ENCODE assay signal across 11 mouse cellular contexts in genomic region chr9:96800131-96800825, GRCm38 (mm10). TPM values are rescaled to one million over a fixed set of nuclear protein-coding genes. Genes with fewer than 3 reads are reported as not detected.
A peak's percentile ranks its signal among the peaks of the same experiment; 100 is the strongest.
DNase-seq lines count a peak whose midpoint lies in the region; ATAC-seq and TF ChIP-seq lines count a peak whose summit lies in the region.
"Had no signal": no experiment of that assay in that cellular context is flagged by ENCODE, and none has a peak within 500 bp of the region (broad histone marks: within the 10 kb centered on the region; RNA-seq: fewer than 3 reads in every experiment).

No protein-coding gene starts in this region.

- no peaks in the 10 kb centered on the region for H3K27me3 ChIP-seq in midbrain, embryonic 14.5 days (ENCODE audit: control insufficient read depth, insufficient read depth, low read length)
- H3K27me3 ChIP-seq in midbrain, embryonic 15.5 days (replicated peaks) = no peaks in the 10 kb centered on the region
- no peaks in the 10 kb centered on the region for H3K27me3 ChIP-seq in splenic B cell, adult 2 months (ENCODE audit: control insufficient read depth, insufficient read depth, low read length, poor library complexity, severe bottlenecking)

- intact Hi-C loops in gastrocnemius, adult 2 months (cut with DNase I) = no loop called here

- H3K27ac ChIP-seq in gastrocnemius, adult 2 months = no peak overlapping the region
- no peak overlapping the region for H3K27ac ChIP-seq in midbrain, embryonic 14.5 days (replicated peaks; ENCODE audit: low read depth, low read length)
- no peak overlapping the region for H3K27ac ChIP-seq in midbrain, embryonic 15.5 days

- H3K9ac ChIP-seq in midbrain, embryonic 14.5 days (replicated peaks; ENCODE audit: low read length) = no peak overlapping the region
- H3K9ac ChIP-seq in midbrain, embryonic 15.5 days = no peak overlapping the region

- no peak overlapping the region for H3K4me2 ChIP-seq in midbrain, embryonic 14.5 days (ENCODE audit: low read length)
- H3K4me2 ChIP-seq in midbrain, embryonic 15.5 days = no peak overlapping the region

- H3K36me3 ChIP-seq in midbrain, embryonic 14.5 days (ENCODE audit: control insufficient read depth, insufficient read depth, low read length) = no peaks in the 10 kb centered on the region
- H3K36me3 ChIP-seq in midbrain, embryonic 15.5 days (replicated peaks) = no peaks in the 10 kb centered on the region
- no peaks in the 10 kb centered on the region for H3K36me3 ChIP-seq in splenic B cell, adult 2 months (ENCODE audit: control insufficient read depth, insufficient read depth, low read length, poor library complexity, severe bottlenecking)
- H3K36me3 ChIP-seq: G1E had no signal

- WGBS in midbrain, embryonic 14.5 days = 39% methylated on average over 5 of the region's 5 CpGs
- 30% methylated on average over 5 of the region's 5 CpGs for WGBS in midbrain, embryonic 15.5 days

- no peak for ATAC-seq in midbrain, embryonic 14.5 days (ENCODE audit: low FRiP score, low TSS enrichment)
- ATAC-seq in midbrain, embryonic 15.5 days (replicated peaks) = no peak

- H3K9me3 ChIP-seq in midbrain, embryonic 14.5 days (ENCODE audit: control insufficient read depth, low read length) = no peaks in the 10 kb centered on the region
- no peaks in the 10 kb centered on the region for H3K9me3 ChIP-seq in midbrain, embryonic 15.5 days
- H3K9me3 ChIP-seq: G1E had no signal

- peak; percentile 23; the same call in 1 of the 2 replicates for TF ChIP-seq CTCF in gastrocnemius, adult 2 months (IDR thresholded peaks at IDR 0.05)

- no peak for DNase-seq in gastrocnemius, adult 2 months
- no peak for DNase-seq in gastrocnemius, postnatal 25 days
- peak; percentile 66 for DNase-seq in midbrain, embryonic 14.5 days
- peak; percentile 39 for DNase-seq in embryo, embryonic 10.5 days (ENCODE audit: low spot score)
- peak; percentile 71 for DNase-seq in splenic B cell, adult 2 months (ENCODE audit: low read depth, low spot score)
- no peak for DNase-seq in thymus, postnatal 10 days (ENCODE audit: low spot score in 2 of 2)
- DNase-seq in frontal cortex, postnatal 25 days (ENCODE audit: low spot score in 2 of 2) = no peak
- DNase-seq: cerebellum, adult 2 months; thymus, adult 18-20 months had no signal

- H3K4me3 ChIP-seq in gastrocnemius, adult 2 months = no peak overlapping the region
- no peak overlapping the region for H3K4me3 ChIP-seq in midbrain, embryonic 14.5 days (replicated peaks; ENCODE audit: low read depth, low read length)
- no peak overlapping the region for H3K4me3 ChIP-seq in midbrain, embryonic 15.5 days

- no peaks in the 10 kb centered on the region for H3K4me1 ChIP-seq in midbrain, embryonic 14.5 days (ENCODE audit: control insufficient read depth, insufficient read depth, low read length)
- H3K4me1 ChIP-seq in midbrain, embryonic 15.5 days = peaks cover 6% of the 10 kb centered on the region; the same call in 1 of the 2 replicates

RNA-seq across cellular contexts. Expression of gene Zbtb38, which starts 47.6 kb away (rescaled TPM):
- 10 to 100 TPM; 22.9 to 33.8 TPM for total RNA-seq in gastrocnemius, adult 2 months (2021)
- 10 to 100 TPM; 19.3 to 19.8 TPM for total RNA-seq in gastrocnemius, postnatal 25 days (2021)
- polyA plus RNA-seq in midbrain, embryonic 14.5 days (2014; fragmentation: Nextera tagmentation; extraction: Ambion mirVana) = 50.5 and 55.1 TPM in 2 replicates
- 57.2 and 59.2 TPM in 2 replicates for polyA plus RNA-seq in midbrain, embryonic 15.5 days (2015; fragmentation: Nextera tagmentation; extraction: Ambion mirVana)

Comparison
In these comparisons a context has a peak if more than half of its experiments do, and no peak if none do; other contexts are left out.
1. DNase-seq: peak in midbrain, embryonic 14.5 days (single experiment), embryo, embryonic 10.5 days (single experiment) and splenic B cell, adult 2 months (single experiment); none in gastrocnemius, adult 2 months (single experiment), gastrocnemius, postnatal 25 days (single experiment), thymus, postnatal 10 days (0 of 2) and frontal cortex, postnatal 25 days (0 of 2).